Mouse (Mus musculus): ENCODE data around the gene Mfsd14a.

GRCm38 (mm10) chr3:116601005-116601404 is 61.5 kb downstream of the Mfsd14a start:
- TF ChIP-seq FLI1 (IDR thresholded peaks at IDR 0.05; ENCODE audit: low read length) (no peak), GATA1 (IDR thresholded peaks at IDR 0.05; ENCODE audit: borderline replicate concordance, low read length) (no peak)

All from megakaryocyte, embryonic 14.5 days (primary cell).